Mouse (Mus musculus) granulocyte monocyte progenitor cell, adult 5-6 weeks (primary cell): Measurements from ENCODE around the gene Spata7. TPM values are rescaled to one million over a fixed set of nuclear protein-coding genes. Genes with fewer than 3 reads are reported as not detected.
"Not testable (repeated sequence)": the region's sequence is repeated elsewhere in the genome, so short reads cannot be mapped to it uniquely, and the experiment has no call there.

Experiments used
- ATAC-seq: replicated peaks from 2 replicates; pipeline ENCODE4 v1.8.0; 2016; ENCODE audit warnings: mild to moderate bottlenecking, moderate TSS enrichment, inconsistent platforms; ENCODE audit not compliant: poor library complexity, severe bottlenecking
- total RNA-seq, 2 experiments: library from RNA; stranded (forward) in 1 of 2; stranded (reverse) in 1 of 2; fragments of 200-712, 200-1000 nt in 1 of 2; fragments of >200 nt in 1 of 2; fragmentation: Nextera tagmentation in 1 of 2; gene quantifications; 2 replicates each; pipeline ENCODE4 v1.2.3; 2014 to 2017

The Spata7 gene
- 5.4 and 11.1 TPM in 2 replicates for total RNA-seq (2014; fragmentation: Nextera tagmentation)
- 9.1 and 9.6 TPM in 2 replicates for total RNA-seq (2017)

DNA sequence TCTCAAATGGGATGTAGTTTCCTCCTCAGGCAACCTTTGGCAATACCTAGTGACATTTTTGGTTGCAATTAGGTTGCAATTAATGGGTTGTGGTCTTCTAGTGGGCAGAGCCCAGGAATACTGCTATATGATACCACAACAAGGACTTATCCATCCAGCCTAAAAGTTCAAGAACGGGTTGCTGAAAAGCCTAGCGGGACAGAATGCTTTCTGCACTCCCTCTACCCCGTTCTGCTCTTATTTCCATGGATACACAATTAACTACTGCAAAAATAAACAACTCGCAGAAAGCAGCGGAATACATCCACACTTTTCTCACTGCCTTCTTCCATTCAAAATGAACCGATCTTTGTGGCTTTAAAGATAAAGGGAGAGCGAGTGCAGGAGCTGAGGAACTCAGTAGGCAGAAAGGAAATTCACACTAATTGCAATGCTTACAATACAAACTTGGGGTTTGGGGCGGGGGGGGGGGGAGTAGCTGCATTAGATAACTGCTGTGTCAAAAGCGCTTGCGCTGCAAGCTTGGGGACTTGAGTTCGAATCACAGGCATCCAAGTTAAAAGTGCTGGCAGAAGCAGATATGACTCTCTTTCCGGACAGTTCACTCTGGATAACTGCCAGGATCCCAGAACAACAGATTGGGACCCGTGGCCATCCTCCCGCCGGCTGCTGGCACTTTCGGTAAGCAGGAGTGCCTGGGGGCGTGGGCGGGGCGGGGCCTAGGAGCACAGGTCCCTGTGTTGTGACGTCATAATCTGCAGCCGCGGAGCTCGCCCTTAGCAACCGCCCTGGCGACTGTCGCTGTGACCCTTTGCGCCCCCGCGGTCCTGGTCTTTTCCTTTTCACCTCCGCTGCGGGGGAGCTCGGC, at the start of gene Spata7:
Gene Spata7 (plus strand): TSS at position 766 of the 868 bp plus-strand sequence.
- peak; percentile 100 for ATAC-seq

- peak; percentile 48; the same call in 1 of the 2 replicates for ATAC-seq
These were observed 42.7 kb upstream of the Spata7 start for GRCm38 (mm10) chr12:98585302-98585701.

DNA sequence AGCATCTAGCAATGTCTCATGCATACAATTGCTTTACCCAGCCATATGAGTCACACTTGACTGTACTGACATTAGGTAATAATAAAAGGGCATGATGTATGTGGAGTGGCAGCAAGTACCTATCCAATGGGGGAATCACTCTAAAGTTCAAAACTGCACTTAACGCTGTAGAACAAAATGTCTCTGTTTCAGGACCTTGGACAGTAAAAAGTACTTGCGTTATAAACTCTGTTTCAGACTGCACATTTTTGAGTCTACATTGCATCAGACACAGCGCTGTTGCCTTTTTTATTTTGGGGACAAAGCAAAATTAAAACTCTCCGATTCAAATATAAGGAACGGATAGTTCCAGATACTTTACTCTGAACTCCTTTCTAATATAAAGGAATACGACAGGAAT, 39.4 kb upstream of the Spata7 start:
- ATAC-seq: no peak

DNA sequence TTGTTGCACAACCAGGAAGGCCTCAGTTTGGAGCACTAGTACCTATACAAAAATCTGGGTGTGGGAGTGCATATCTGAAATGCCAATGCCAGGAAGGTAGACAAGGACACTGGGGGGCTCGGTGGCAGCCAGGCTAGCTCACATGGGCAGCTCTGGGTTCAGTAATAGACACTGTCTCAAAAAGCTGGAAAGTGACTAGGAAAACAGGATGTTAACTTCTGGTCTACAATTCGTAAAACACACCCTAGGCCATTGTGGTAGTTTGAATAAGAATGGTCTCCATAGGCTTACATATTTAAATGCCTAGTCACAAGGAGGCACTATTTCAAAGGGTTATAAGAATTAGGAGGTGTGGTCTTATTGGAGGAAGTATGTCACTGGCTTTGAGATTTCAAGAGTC, 36.9 kb upstream of the Spata7 start:
- no peak for ATAC-seq

DNA sequence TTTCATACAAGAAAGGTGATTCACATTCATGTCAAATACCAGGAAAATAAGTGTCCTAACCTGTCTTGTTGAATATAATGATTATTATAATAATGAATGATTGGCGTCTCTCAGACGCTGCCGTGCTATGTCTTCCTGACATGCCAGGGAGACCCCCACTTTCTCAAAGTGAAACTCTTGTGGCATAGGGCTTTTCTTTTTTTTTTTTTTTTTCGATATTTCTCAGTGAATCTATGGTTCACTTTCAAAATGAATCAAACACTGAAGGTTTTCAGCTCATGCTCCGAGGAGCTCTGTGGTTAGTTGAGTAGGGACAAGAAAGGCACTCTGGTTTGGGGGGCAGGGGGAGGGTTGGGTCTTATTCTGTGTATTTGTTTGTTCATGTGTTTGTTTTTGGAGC, 27.1 kb upstream of the Spata7 start:
- ATAC-seq: no peak

DNA sequence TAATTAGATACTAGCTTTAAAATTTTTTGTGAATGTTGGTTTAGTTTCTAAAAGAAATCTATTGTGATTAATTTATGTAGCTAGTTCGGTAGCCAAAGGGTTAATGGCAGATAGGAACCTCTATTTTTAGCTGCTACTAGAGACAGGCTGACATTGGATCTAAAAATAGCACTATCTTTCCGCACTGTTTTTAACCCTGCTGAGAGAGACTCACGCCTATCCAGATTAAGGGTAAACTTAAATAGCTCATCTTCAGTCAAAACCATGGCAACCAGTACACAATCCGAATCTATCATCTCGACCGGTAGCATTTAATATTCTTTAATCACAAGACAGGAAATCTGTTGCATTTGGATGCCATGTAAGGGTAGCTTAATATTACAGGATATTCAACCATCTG, 25.8 kb upstream of the Spata7 start:
- ATAC-seq: no peak

- no peak for ATAC-seq
These were observed 22.7 kb upstream of the Spata7 start for GRCm38 (mm10) chr12:98605264-98605663.

DNA sequence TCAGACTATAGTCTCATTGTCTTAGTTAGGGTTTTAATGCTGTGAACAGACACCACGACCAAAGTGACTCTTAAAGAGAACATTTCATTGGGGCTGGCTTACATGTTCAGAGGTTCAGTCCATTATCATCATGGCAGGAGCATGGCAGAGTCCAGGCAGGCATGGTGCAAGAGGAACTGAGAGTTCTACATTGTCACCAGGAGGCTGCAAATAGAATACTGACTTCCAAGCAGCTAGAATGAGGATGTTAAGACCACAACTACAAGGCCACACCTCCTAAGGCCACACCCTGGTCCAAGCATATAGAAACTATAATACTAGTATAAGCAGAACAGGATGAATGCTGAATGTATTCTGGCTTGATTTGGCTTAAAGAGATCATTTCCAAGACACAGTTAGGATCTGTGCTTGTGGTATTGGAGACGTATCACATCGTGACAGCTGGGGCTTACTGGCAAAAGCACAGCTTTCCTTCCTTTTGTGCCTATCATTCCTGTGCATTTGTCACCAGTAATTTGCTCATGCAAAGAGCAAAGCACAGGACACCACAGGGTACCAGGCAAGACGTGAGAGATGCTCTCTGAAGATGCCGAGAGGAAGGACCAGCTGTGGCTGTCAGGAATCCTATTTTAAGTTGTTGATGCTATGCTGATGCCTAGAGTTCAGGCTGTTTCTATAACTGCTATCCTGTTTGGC, 21.2 kb upstream of the Spata7 start:
- ATAC-seq: peak; percentile 99

- no peak for ATAC-seq
These were observed 17.6 kb upstream of the Spata7 start for GRCm38 (mm10) chr12:98610341-98610740.

DNA sequence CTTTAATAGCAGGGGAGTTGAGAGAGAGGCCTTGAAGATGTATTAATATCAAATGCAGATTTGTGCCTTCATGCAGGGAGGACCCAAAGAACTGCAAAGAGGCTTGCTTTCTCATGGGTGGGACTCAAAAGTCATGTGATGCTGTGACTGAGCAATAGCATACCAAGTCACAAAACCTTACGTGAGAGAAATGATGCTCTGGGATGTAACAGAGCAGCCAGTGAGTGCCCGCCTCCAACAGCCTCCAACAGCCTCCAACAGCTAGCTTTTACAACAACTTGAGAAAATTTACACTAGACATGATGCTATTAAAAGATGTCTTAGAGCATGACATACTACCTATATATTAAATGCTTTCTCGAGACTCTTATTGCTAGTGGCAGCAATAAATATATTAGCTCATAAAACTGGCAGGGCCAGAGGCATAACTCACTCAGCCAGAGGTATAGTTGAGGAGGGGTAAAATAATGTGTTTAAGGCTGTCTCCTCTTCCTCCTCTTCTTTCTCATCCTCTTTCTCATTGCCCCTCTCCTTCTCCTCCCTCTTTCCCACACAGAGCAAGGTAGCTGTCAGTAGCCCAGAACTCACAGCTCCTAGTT, 12.9 kb upstream of the Spata7 start:
- ATAC-seq: no peak

GRCm38 (mm10) chr12:98615746-98616145, 12.2 kb upstream of the Spata7 start:
- ATAC-seq: no peak

DNA sequence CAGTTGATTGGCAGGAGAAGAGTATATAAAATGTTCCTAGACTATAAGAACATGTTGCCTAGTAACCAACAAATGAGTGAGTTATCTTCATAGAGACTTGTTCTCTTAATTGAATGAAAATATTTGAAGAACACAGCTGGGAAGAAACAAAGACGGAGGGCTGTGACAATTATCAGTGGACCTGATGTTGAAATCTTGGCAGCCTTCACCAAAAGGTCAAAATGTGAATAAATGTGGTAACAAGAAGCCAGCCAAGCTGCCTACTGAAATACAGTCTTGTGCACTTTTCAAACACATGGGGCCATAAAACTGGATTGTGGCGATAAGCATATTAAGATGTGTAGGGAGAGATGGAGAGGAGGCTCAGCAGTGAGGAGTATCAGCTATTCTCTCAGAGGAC, 8.5 kb upstream of the Spata7 start:
- no peak for ATAC-seq

GRCm38 (mm10) chr12:98620922-98621321, 7.0 kb upstream of the Spata7 start:
- ATAC-seq: not testable (repeated sequence)

GRCm38 (mm10) chr12:98623266-98623665, 4.7 kb upstream of the Spata7 start:
- ATAC-seq: not testable (repeated sequence)

DNA sequence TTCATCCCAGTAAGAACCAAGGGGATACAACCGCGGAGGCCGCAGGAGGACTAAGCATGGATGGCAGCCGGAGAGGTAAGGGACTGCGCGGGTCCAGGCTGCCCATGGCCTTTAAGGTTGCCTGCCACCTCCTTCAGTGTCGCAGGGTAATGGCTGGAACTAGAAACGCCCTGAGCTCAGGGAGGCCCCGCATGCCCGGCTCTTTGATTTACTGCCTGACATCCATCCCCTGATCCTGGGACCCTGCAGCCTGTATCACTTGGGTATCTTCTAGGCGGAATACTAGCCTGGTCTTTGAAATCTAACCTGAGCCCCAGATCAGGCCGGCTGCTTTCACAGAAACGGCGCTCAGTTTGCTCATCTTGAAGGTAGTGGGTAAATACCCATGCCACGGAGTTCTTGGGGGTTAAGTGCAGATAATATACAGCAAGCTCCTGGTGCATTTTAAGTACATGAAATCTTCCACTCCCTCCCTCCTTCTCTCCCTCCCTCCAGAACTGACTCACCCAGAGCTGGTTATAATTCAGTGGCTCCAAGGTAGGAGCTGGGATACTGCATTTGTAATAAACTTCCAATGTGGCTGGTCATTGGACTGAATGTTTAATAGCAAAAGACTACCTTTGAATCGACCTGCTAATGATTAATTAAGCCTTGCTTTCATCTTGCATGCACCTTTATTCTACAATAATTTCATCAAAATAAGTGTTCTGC, 458 bp downstream of the Spata7 start:
- peak; percentile 82 for ATAC-seq

DNA sequence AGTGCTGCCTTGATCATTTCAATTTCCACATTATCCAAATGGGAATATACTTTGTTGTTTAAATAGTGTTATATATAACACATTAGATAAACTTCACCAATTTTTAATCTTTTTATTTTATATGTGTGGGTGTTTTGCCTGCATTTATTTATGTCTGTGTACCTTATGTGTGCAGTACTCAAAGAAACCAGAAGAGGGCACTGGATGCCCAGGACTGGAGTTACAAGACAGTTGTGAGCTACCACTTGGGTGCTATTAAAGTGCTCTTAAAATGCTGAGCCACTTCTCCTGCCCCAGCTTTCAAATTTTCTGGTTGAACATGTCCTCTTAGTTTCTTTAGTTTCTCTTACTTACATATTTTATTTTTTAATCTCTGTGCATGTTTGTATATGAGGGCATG, 16.9 kb downstream of the Spata7 start:
- no peak for ATAC-seq

DNA sequence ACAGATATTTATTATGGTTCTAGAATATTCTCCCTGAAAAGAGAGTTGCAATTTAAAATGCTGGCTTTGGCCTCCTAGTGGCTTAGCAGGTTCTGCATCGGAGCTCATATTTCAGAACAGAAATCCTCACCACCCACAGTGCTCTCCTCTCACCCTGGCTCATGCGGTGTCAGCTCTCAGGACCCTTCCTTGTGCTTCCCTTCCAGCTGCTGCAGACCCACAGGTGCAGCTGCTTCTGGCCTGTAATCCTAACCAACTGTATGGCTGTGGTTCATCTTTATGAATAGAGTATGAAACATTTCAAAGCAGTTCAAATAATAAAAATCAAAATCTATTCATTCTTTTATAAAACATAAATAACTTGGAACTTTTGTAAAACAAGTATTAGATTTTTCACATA, 28.9 kb downstream of the Spata7 start:
- ATAC-seq: no peak

DNA sequence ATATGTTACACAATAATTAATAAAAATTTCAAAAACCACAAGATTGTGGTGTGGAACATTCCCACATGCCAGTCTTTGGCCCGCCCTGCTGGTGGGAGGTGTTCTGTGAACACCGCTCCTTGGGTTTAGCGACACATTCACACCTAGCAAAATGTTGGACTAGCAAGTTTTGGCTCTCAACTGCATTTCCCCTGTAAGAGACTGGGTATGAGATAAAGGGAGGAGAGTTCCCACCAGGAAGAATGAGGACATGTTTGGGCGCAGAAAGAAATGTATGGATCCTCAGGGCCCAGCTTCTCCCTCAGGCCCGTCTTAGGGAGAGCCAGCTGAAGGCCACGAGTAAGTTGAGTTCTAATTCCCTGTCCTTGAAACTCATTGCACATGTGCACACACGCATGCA, 34.7 kb downstream of the Spata7 start:
- ATAC-seq: no peak

DNA sequence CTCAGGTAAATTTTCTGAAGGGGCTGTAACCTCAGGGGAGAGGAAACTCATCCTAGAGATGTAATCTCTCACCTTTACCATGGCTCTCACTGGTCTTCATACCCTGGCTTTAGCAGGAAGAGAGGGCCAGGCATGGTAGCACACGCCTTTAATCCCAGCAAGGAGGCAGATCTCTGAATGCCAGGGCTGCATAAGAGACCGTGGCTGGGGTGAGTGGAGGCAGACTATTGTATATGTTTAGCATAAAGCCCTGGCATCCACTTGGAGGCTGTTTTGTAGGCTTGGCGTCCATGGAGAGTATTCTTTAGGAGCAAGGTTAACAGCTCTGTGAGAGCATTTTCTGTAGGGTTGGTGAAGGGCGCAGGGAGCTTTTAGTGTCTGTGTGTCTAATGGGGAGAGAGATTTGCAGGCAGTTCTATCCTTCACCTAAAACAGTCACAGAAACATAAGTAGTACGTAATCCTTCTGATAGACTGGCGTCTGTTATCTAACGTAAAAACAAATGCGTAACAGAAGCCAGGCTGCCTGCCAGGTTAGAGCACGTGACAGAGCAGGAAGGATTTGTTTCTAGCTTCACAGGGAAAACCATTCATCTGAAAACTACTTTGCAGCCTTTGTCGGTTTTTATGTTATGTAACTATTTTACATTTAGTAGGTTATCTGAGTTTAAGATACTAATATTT, 40.3 kb downstream of the Spata7 start:
- ATAC-seq: no peak

GRCm38 (mm10) chr12:98669086-98669485, 41.1 kb downstream of the Spata7 start:
- ATAC-seq: no peak
